Mouse (Mus musculus): ENCODE measurements at regions not wholly inside any gene's neighbourhood (a gene's known extent, or its start where the extent isn't known, plus 50 kb on each side); places are given as distances from the start of the nearest gene placed in this dataset.
A peak's percentile ranks its signal among the peaks of the same experiment; 100 is the strongest.

DNA sequence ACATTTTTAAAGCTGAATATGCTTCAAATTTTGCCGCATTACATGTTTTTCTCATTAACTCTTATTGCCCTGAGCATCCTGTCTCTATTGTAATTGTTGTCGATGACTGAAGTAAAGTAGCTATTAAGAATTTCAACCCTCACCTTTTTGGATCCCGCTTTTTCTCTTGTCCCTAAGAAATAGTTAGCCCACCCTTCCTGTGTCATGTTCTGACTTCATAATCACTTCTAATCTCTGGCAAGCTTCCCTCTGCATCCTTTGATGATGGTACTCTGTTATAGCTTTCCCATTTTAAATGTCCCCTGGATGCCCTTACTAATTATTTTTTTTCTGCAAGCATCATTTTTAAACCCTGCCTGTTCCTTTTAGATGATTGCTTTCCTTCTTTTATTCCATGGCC, 191.3 kb downstream of the Cxxc4 start:
- no peaks in the 10 kb centered on the region for H3K4me1 ChIP-seq (replicated peaks)
- ATAC-seq (ENCODE audit: low FRiP score), result no peak
- H3K9me3 ChIP-seq, result no peaks in the 10 kb centered on the region
- no peak overlapping the region for H3K9ac ChIP-seq
- 82% methylated on average over 3 of the region's 3 CpGs for WGBS
- no peaks in the 10 kb centered on the region for H3K27me3 ChIP-seq
- no peak overlapping the region for H3K4me3 ChIP-seq
- H3K4me2 ChIP-seq, result no peak overlapping the region
- H3K27ac ChIP-seq, result no peak overlapping the region
- no peaks in the 10 kb centered on the region for H3K36me3 ChIP-seq

DNA sequence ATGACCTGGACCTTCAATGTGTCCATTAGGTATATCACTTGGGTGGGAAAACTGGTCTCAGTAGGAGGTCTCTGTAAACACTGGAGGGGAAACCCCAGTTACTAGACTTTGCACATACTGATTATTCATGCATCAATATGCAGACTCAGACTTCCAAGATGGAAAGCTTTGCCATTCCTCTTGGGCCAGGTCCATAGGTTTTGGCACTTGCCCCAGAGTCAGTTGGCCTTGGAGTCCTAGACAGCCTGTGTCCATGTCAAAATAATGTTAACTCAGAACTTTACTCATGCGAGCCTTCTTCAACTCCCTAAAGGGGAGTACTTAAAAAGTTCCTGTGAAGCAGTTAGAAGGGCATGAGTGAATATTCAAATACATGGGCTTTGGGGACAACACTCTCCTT, 230.3 kb downstream of the Cxxc4 start:
- no peak overlapping the region for H3K9ac ChIP-seq
- no peak for ATAC-seq (ENCODE audit: low FRiP score)
- H3K27ac ChIP-seq, result no peak overlapping the region
- WGBS, result 79% methylated on average over 1 of the region's 1 CpGs
- no peaks in the 10 kb centered on the region; the same call in none of the 2 replicates for H3K4me1 ChIP-seq (replicated peaks)
- H3K4me2 ChIP-seq, result no peak overlapping the region
- H3K4me3 ChIP-seq, result no peak overlapping the region
- no peaks in the 10 kb centered on the region for H3K27me3 ChIP-seq
- no peaks in the 10 kb centered on the region for H3K9me3 ChIP-seq
- no peaks in the 10 kb centered on the region for H3K36me3 ChIP-seq

DNA sequence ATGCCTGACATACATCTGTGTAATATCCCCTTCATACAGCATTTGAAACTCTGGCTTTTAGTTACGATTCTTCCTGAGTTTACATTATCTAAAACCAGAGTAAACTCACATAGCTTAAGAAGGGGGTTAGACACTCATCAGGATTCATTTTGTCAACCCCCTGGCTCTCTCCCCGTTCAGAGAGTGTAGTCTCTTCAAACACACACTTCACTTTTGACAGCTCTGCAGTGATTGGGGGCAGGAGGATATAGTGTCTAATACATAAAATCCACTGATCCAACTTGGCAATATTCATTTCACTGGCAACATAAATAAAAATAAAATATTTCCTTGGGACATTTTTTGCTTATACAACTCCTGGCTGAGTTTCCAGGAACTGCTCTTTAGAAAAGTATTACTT, 251.0 kb downstream of the Cxxc4 start:
- no peak overlapping the region for H3K9ac ChIP-seq
- H3K27me3 ChIP-seq, result no peaks in the 10 kb centered on the region
- no peak overlapping the region for H3K4me3 ChIP-seq
- no peak for ATAC-seq (ENCODE audit: low FRiP score)
- no peaks in the 10 kb centered on the region for H3K9me3 ChIP-seq
- H3K36me3 ChIP-seq, result no peaks in the 10 kb centered on the region
- H3K4me1 ChIP-seq (replicated peaks), result peaks cover 4% of the 10 kb centered on the region
- no peak overlapping the region for H3K27ac ChIP-seq
- WGBS, result 76% methylated on average over 2 of the region's 2 CpGs
- H3K4me2 ChIP-seq, result no peak overlapping the region

DNA sequence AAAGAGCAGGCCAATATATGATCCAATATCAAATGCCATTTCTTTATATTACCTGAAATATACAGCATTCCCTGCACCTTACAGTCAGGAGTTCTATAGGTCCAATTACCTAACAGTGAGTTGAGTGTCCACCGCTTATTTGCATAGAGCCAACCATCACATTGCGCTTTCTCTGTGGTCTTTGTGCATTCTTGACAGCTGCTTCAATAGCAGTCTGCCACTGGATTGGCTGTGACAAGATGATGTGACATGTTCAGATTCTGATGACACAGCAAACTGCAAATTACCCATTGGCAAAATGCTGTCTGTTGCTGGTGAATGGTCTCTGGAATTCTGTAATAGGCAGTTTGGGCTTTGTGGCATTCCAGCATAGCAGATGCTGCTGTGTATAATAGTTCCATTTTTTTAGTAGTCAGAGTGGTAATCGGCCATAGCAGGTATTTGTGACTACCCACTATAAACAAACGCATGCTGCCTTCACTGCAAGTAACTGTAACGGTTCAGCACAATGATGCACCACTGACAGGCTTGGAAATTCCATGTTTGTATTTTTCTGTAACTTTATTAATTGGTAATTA, 253.8 kb downstream of the Cxxc4 start:
- no peaks in the 10 kb centered on the region for H3K36me3 ChIP-seq
- H3K9me3 ChIP-seq, result no peaks in the 10 kb centered on the region
- H3K4me3 ChIP-seq, result no peak overlapping the region
- no peaks in the 10 kb centered on the region for H3K27me3 ChIP-seq
- no peak overlapping the region for H3K9ac ChIP-seq
- no peak overlapping the region for H3K27ac ChIP-seq
- 64% methylated on average over 5 of the region's 5 CpGs for WGBS
- H3K4me2 ChIP-seq, result no peak overlapping the region
- H3K4me1 ChIP-seq (replicated peaks), result peaks cover 4% of the 10 kb centered on the region
- peak; percentile 57; the same call in 1 of the 2 replicates for ATAC-seq (ENCODE audit: low FRiP score)

DNA sequence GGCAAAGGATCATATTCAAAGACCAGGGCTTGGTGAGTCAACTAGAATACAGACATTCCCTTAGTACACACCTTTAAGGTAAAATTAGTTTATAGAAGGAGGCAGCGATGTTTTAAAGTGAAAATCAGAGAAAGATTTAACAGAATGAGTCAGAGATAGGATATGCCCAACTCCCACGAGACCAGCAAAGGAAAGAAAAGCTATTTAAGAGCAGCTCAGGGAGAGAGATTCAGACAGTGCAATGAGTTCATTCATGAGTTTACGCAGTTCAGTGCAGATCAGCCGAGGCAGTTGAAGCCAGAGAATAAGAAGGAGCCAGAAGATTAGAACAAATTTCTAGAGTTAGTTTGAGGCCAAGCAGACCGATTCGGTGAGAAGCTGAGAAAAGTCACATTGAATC, 273.4 kb downstream of the Cxxc4 start:
- ATAC-seq (ENCODE audit: low FRiP score), result no peak
- WGBS, result 86% methylated on average over 6 of the region's 6 CpGs
- H3K27ac ChIP-seq, result no peak overlapping the region
- no peak overlapping the region for H3K4me2 ChIP-seq
- H3K36me3 ChIP-seq, result no peaks in the 10 kb centered on the region
- H3K9me3 ChIP-seq, result 0 out of 2 replicates have a peak, but pooled peaks cover 7% of the 10 kb centered on the region
- H3K27me3 ChIP-seq, result no peaks in the 10 kb centered on the region
- H3K4me1 ChIP-seq (replicated peaks), result no peaks in the 10 kb centered on the region
- no peak overlapping the region for H3K9ac ChIP-seq
- no peak overlapping the region for H3K4me3 ChIP-seq

DNA sequence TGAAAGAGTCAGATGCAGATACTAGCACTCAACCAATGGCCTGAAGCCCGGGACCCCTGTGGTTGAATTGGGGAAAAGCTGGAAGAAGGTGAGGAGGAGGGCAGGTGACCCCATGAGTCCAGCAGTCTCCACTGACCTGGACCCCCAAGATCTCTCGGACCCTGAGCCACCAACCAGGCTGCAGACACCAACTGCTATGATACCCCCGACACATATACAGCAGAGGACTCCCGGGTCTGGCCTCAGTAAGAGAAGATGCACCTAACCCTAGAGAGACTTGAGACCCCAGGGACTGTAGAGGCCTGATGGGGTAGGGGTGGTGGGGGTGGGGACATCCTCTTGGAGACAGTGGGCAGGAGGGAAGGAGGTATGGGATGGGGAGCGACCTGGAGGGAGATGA, 289.5 kb downstream of the Cxxc4 start:
- no peak for ATAC-seq (ENCODE audit: low FRiP score)

DNA sequence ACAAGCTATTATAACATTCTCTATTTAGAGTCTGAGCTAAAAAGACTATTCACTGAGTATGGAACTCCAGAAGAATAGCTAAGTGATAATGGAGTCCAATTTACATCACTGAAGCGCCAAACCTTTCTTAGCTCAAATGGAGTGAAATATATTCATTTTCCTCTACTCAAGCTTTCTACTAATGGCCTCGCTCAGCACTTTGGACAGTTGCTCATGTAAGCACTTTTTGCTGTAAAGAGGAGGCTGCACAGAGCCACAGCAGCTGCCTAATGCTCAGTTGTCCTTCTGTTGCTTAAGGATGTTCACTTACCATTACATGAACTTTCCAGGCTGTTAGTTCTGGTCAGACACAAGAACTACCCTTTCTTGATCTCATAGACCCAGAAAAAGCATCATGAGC, 268.7 kb upstream of the Tacr3 start:
- ATAC-seq (ENCODE audit: low FRiP score), result no peak
- H3K4me2 ChIP-seq, result no peak overlapping the region
- no peak overlapping the region for H3K27ac ChIP-seq
- no peaks in the 10 kb centered on the region for H3K36me3 ChIP-seq
- no peak overlapping the region for H3K9ac ChIP-seq
- H3K9me3 ChIP-seq, result no peaks in the 10 kb centered on the region
- no peaks in the 10 kb centered on the region for H3K27me3 ChIP-seq
- 77% methylated on average over 2 of the region's 2 CpGs for WGBS
- no peak overlapping the region for H3K4me3 ChIP-seq
- H3K4me1 ChIP-seq (replicated peaks), result no peaks in the 10 kb centered on the region

More for the DNA sequence above, 289.5 kb downstream of the Cxxc4 start:
- no peaks in the 10 kb centered on the region for H3K4me1 ChIP-seq (replicated peaks)
- no peaks in the 10 kb centered on the region for H3K27me3 ChIP-seq
- no peaks in the 10 kb centered on the region for H3K36me3 ChIP-seq
- no peak overlapping the region for H3K9ac ChIP-seq
- WGBS, result 94% methylated on average over 5 of the region's 5 CpGs
- H3K9me3 ChIP-seq, result no peaks in the 10 kb centered on the region
- no peak overlapping the region for H3K4me3 ChIP-seq
- H3K27ac ChIP-seq, result no peak overlapping the region
- no peak overlapping the region for H3K4me2 ChIP-seq

DNA sequence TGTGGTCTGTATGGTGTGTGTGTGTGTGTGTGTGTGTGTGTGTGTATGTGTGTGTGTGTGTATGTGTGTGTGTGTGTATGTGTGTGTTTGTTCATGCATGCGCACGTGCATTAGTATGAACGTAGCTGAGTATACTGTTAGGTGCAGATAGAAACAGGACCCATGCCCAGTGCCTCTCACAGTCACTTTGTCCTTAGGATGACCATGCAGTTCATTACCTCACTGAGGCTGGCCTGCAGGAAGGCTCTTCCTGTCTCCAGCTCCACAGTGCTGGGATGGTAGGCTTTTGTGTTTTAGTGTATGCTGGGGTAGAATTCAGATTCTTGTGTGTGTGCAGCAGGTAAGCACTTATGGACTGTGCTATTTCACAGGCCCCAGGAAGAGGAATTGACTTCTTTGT, 250.0 kb upstream of the Tacr3 start:
- Histone ChIP-seq H3K4me2 (no peak overlapping the region), H3K27me3 (no peaks in the 10 kb centered on the region), H3K27ac (no peak overlapping the region), H3K36me3 (no peaks in the 10 kb centered on the region), H3K9me3 (no peaks in the 10 kb centered on the region), H3K4me3 (no peak overlapping the region), H3K9ac (no peak overlapping the region), H3K4me1 (replicated peaks) (no peaks in the 10 kb centered on the region)
- WGBS, result 100% methylated on average over 3 of the region's 3 CpGs
- ATAC-seq (ENCODE audit: low FRiP score), result no peak

DNA sequence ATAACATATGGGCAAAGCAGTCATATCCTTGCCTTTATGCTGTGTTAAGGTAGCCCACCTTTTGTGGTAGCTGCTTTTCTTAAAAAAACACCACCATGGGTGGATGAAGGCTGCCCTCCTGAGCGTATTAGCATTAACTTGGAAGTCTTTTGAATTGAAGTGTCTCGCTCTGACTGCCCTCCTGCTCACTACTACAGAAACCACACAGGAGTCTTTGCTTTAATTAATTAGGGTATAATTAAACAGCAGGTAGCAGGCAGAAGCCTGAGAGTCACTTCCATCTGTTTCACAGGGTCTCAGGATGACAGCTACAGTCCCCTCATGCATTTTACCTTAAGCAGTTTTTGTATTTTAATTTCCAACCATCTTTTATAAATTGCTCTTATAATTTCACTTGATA, 240.2 kb upstream of the Tacr3 start:
- Histone ChIP-seq H3K27me3 (no peaks in the 10 kb centered on the region), H3K36me3 (no peaks in the 10 kb centered on the region)
- no peak for ATAC-seq (ENCODE audit: low FRiP score)

DNA sequence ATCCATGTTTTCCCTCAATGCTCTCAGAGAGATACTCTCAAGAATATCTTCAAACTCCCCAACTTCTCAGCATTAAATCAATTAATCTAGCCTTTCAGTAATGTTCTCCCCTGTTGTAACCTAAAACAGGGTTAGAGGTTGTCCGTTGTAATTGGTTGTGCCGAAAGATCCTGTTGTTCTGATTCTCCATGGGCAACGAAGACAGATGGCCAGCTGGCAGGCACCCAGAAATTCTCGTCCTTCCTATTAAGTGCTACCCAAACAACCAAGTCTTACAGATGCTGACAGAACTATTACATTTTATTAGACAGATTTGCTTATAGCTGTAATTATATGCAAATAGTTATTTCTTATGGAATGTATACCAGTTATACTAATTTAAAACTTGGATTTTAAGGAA, 225.9 kb upstream of the Tacr3 start:
- Histone ChIP-seq H3K4me1 (replicated peaks) (peaks cover 9% of the 10 kb centered on the region), H3K4me3 (no peak overlapping the region), H3K9me3 (no peaks in the 10 kb centered on the region), H3K4me2 (no peak overlapping the region), H3K9ac (no peak overlapping the region), H3K27me3 (no peaks in the 10 kb centered on the region), H3K27ac (no peak overlapping the region), H3K36me3 (no peaks in the 10 kb centered on the region)
- no peak for ATAC-seq (ENCODE audit: low FRiP score)
- WGBS, result 21% methylated on average over 4 of the region's 4 CpGs

More for the DNA sequence above, 240.2 kb upstream of the Tacr3 start:
- Histone ChIP-seq H3K9ac (no peak overlapping the region), H3K4me1 (replicated peaks) (no peaks in the 10 kb centered on the region), H3K9me3 (no peaks in the 10 kb centered on the region), H3K4me2 (no peak overlapping the region), H3K4me3 (no peak overlapping the region), H3K27ac (no peak overlapping the region)
- WGBS, result 7% methylated on average over 2 of the region's 2 CpGs

DNA sequence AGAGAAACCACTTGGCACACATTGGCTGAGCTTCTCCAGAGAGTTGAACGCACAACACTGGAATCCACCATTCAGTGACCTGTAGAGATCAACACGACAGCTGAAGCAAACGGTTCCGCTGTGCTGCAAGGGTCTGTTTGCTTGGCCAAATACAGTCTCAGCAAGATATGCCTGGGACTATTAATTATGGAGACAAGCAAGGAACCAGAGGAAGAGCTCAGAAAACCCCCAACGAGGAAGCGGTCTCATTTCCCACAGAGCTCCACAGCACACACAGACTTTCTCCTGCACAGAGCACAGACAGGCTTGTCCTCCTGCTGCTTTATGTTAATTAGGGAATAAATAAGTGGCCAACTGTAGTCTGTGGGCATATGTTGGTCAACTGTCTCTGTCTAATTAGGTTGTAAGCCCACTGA, 223.4 kb upstream of the Tacr3 start:
- no peaks in the 10 kb centered on the region for H3K9me3 ChIP-seq
- peak overlapping the region; percentile 29; the same call in 1 of the 2 replicates for H3K4me2 ChIP-seq

DNA sequence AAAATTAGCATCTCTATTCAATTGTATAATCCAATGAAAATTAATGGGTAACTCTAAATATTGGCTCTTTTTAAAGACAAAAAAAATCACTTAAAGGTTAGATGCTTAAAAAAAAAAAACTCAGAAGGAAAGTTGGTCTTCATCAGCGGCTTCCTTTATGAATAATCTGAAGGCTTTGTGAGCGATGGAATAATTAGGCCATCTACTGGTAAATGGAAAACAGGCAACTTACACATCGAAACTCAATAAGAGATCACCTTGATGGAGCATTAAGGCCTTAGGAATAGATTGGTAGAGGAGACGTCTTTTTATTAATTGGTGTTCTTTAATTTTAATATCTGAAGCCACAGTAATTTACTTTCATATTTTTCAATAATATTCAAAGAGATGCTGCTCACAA, 218.6 kb upstream of the Tacr3 start:
- Histone ChIP-seq H3K4me1 (replicated peaks) (peaks cover 9% of the 10 kb centered on the region), H3K36me3 (no peaks in the 10 kb centered on the region), H3K27ac (no peak overlapping the region), H3K9me3 (no peaks in the 10 kb centered on the region), H3K27me3 (no peaks in the 10 kb centered on the region), H3K9ac (no peak overlapping the region), H3K4me2 (no peak overlapping the region), H3K4me3 (no peak overlapping the region)
- WGBS, result 70% methylated on average over 4 of the region's 4 CpGs
- ATAC-seq (ENCODE audit: low FRiP score), result no peak

More for the DNA sequence above, 223.4 kb upstream of the Tacr3 start:
- H3K27me3 ChIP-seq, result no peaks in the 10 kb centered on the region
- WGBS, result 17% methylated on average over 6 of the region's 6 CpGs
- no peaks in the 10 kb centered on the region for H3K36me3 ChIP-seq
- H3K4me3 ChIP-seq, result no peak overlapping the region
- no peak overlapping the region for H3K9ac ChIP-seq
- peak overlapping the region; percentile 53 for H3K27ac ChIP-seq
- peak; percentile 98 for ATAC-seq (ENCODE audit: low FRiP score)
- H3K4me1 ChIP-seq (replicated peaks), result peaks cover 9% of the 10 kb centered on the region

DNA sequence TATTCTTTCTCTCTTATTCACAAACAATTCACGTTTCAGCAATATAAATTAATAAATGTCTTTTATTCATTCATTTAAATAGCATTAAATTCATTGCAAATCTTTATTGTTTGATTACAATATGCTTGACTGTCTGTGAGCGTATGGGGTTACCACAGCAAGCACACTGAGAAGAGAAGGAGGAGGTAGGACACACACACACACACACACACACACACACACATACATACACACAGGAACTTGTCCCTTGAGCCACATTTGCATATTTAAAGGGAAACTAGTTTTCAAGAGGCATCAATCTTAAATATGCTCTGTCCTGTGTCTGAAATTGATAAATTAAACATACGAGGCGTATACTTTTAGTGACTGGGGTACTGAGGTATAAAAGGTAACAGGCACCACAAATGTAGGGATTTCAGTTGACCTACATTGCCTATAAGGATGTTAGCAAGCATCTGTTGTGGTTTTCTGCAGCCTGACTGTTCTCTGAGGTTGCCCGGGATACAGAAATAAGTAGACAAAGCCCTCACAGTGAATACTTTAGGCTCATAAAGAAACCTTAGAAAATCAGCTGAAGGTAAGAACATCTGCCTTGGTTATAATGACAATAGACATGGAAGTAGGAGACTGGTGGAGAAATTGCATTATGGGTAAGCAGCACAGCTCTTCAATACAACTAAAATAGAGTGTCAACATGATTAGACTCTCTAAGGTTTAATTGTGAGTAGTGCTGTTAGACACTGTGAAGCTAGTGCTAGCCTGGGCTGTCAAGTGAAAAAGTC, 217.1 kb upstream of the Tacr3 start:
- no peak for ATAC-seq (ENCODE audit: low FRiP score)

More for the DNA sequence above, 217.1 kb upstream of the Tacr3 start:
- Histone ChIP-seq H3K4me2 (no peak overlapping the region), H3K27me3 (no peaks in the 10 kb centered on the region), H3K36me3 (no peaks in the 10 kb centered on the region), H3K9ac (no peak overlapping the region), H3K9me3 (no peaks in the 10 kb centered on the region), H3K4me1 (replicated peaks) (peaks cover 4% of the 10 kb centered on the region; the same call in 1 of the 2 replicates), H3K4me3 (no peak overlapping the region), H3K27ac (no peak overlapping the region)
- WGBS, result 48% methylated on average over 5 of the region's 5 CpGs
